Mouse (Mus musculus) liver, embryonic 14.5 days (tissue): ENCODE data around the gene Pim2. TPM values are rescaled to one million over a fixed set of nuclear protein-coding genes. Genes with fewer than 3 reads are reported as not detected.

Experiments used
- ATAC-seq: fragments of 200-750 bp; cut with Nextera tagmentation; 2 replicates; pipeline ENCODE4 v1.8.0; 2017; ENCODE audit warnings: moderate number of reproducible peaks, mild to moderate bottlenecking, moderate library complexity; ENCODE audit not compliant: insufficient read depth
- DNase-seq, 3 experiments: peaks; one replicate each; pipeline ENCODE4 v3.0.0-alpha.2; 2012 to 2013; ENCODE audit warnings: low read depth in 3 of 3, low spot score in 3 of 3
- H3K27ac ChIP-seq: fragments of 300-500 bp; sonication (generic); 2 replicates; pipeline ENCODE4 v1.5.1; 2014; ENCODE audit warnings: moderate library complexity, mild to moderate bottlenecking, control low read depth, inconsistent platforms
- H3K27me3 ChIP-seq: fragments of 300-500 bp; sonication (generic); 2 replicates; pipeline ENCODE4 v1.6.1; 2014; ENCODE audit warnings: mild to moderate bottlenecking, low read length, moderate library complexity; ENCODE audit not compliant: control insufficient read depth, insufficient read depth
- H3K36me3 ChIP-seq: fragments of 300-500 bp; sonication (generic); replicated peaks from 2 replicates; pipeline ENCODE4 v1.6.1; 2014; ENCODE audit warnings: low read depth; ENCODE audit not compliant: control insufficient read depth, insufficient read depth
- H3K4me1 ChIP-seq, 2 experiments: fragments of 200-500 bp in 1 of 2; fragments of 300-500 bp in 1 of 2; sonication (generic) in 1 of 2; replicated peaks; 2 replicates each; pipeline ENCODE4 v1.6.1; 2012 to 2014; ENCODE audit warnings: antibody characterized with exemption in 1 of 2, inconsistent platforms in 1 of 2, low read length in 1 of 2; ENCODE audit not compliant: control insufficient read depth in 2 of 2, insufficient read depth in 2 of 2
- H3K4me2 ChIP-seq: fragments of 300-500 bp; sonication (generic); 2 replicates; pipeline ENCODE4 v1.6.1; 2014; ENCODE audit warnings: low read depth, mild to moderate bottlenecking, control low read depth, moderate library complexity
- H3K4me3 ChIP-seq, 2 experiments: fragments of 200-500 bp in 1 of 2; fragments of 300-500 bp in 1 of 2; sonication (generic) in 1 of 2; 2 replicates each; pipeline ENCODE4 v1.5.1; 2012 to 2014; ENCODE audit warnings: low read depth in 2 of 2, low read length in 2 of 2, mild to moderate bottlenecking in 2 of 2, control low read depth in 1 of 2, inconsistent platforms in 1 of 2, moderate library complexity in 1 of 2; ENCODE audit not compliant: insufficient read depth in 1 of 2
- H3K9ac ChIP-seq: fragments of 300-500 bp; sonication (generic); replicated peaks from 2 replicates; pipeline ENCODE4 v1.6.1; 2014; ENCODE audit warnings: mild to moderate bottlenecking, control low read depth, moderate library complexity
- H3K9me3 ChIP-seq: fragments of 300-500 bp; sonication (generic); 2 replicates; pipeline ENCODE4 v1.6.1; 2016; ENCODE audit warnings: low read length, mixed read lengths; ENCODE audit not compliant: control insufficient read depth
- CTCF ChIP-seq: IDR thresholded peaks from 2 replicates; pipeline ENCODE4 v1.5.1; 2016; ENCODE audit warnings: antibody characterized with exemption, low read depth, control low read depth
- EP300 ChIP-seq: IDR thresholded peaks from 2 replicates; pipeline ENCODE4 v1.6.1; 2016; ENCODE audit warnings: antibody characterized with exemption, low read depth
- WGBS: fragments of 180-500 bp; shearing (Covaris S2); extraction: QIAGEN DNeasy Blood & Tissue Kit; methylation state at CpG from one replicate; pipeline ENCODE4 v1.1.7; 2014; ENCODE audit not compliant: insufficient replicate concordance; 5-methylcytosine and 5-hydroxymethylcytosine counted together
- polyA plus RNA-seq, 2 experiments: library from polyadenylated mRNA; depleted of rRNA in 1 of 2; stranded (reverse) in 1 of 2; unstranded in 1 of 2; fragments of >200 nt; fragmentation: Nextera tagmentation in 1 of 2; extraction: Ambion mirVana in 1 of 2; gene quantifications; 2 replicates each; pipeline versions ENCODE4 v1.2.1 to v1.2.3; 2012 to 2014

Gene Pim2
- polyA plus RNA-seq (2012; rRNA removed) (2.8 and 2.9 TPM in 2 replicates), polyA plus RNA-seq (2014; fragmentation: Nextera tagmentation; extraction: Ambion mirVana) (2.3 and 2.4 TPM in 2 replicates)

DNA sequence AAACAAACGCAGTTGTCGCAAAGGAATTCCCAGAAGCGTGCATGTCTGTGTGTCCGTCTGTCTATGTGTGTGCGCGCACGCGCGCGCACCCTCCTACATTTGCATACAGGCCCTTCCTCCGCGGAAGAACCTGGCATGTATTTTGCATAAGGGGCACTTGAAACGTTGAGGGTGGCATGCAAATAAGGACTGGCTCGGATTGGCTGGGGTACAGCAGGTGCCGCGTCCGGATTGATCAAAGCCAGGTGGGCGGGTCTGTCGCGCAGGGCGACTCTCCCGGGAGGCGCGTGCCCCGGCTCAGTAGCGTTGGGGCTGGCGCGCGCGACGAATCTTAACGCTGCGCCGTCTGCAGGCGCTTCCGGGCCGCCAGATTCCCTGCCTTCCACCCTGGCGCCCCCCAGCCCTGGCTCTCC lies at the start of gene Pim2:
Gene Pim2 (plus strand): TSS at position 256 of the 413 bp plus-strand sequence.
- Histone ChIP-seq H3K4me1 (peaks cover 0 to 11% of the 10 kb centered on the region in 2 experiments; a peak in 3 of 4 replicates), H3K27me3 (no peaks in the 10 kb centered on the region), H3K4me3 (peak within 1 kb of the TSS; percentile 53 to 62), H3K9me3 (no peaks in the 10 kb centered on the region), H3K36me3 (peaks cover 12% of the 10 kb centered on the region), H3K4me2 (peak within 1 kb of the TSS; percentile 74), H3K9ac (peak within 1 kb of the TSS; percentile 3; the same call in 1 of the 2 replicates), H3K27ac (no peak within 1 kb of the TSS)
- DNase-seq (peak; percentile 71 to 78 (median 76)), ATAC-seq (peak; percentile 95)
- no peak for TF ChIP-seq EP300
- TF ChIP-seq CTCF: no peak
- 11% methylated on average over 26 of the region's 38 CpGs for WGBS

DNA sequence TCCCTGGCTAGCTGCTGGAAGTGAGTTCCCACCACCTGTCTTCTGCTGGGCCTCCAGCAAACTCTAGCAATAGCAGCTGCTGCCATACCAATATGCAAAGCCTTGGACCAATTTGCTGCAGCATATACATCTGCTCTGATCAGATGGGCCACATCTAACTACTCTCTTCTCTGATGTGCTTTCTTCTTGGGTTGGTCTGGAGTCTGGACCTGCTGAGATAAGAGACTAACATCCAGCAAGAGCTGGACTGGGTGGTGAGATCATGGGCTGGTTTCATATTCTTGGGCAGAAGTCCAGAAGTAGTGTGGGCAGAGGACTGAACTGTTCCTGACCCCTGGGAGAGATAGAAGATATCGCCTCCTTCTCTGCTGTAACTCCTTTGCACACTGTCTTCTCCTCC lies 40.9 kb upstream of the Pim2 start:
- TF ChIP-seq CTCF (no peak), EP300 (peak; percentile 76)
- Histone ChIP-seq H3K27me3 (no peaks in the 10 kb centered on the region), H3K4me1 (peaks cover 33 to 53% of the 10 kb centered on the region in 2 experiments), H3K9me3 (no peaks in the 10 kb centered on the region), H3K4me3 (no peak overlapping the region; a peak in 1 of 4 replicates), H3K4me2 (peak overlapping the region; percentile 53), H3K9ac (peak overlapping the region; percentile 49), H3K27ac (peak overlapping the region; percentile 94), H3K36me3 (no peaks in the 10 kb centered on the region)
- DNase-seq: peak; percentile 58 to 65 (median 58)
- 33% methylated on average over 1 of the region's 1 CpGs for WGBS
- peak; percentile 54 for ATAC-seq

DNA sequence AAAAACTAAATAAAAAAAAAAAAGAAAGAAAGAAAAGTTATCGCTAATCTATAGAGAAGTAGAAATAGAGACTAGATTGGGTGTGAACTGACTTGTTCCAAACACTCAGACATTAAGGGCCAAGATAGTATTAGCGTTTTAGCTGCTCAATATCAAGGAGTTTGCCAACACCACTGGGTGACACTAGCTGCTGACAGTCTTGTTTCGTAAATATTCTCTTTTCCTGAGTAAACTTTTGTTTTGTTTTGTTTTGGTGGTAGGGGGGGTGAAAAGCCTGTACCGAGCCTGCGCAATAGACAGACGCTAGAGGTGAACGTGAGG lies 37.3 kb upstream of the Pim2 start:
- Histone ChIP-seq H3K27ac (peak overlapping the region; percentile 84), H3K4me1 (peaks cover 29 to 43% of the 10 kb centered on the region in 2 experiments), H3K9me3 (no peaks in the 10 kb centered on the region), H3K4me2 (peak overlapping the region; percentile 73), H3K36me3 (peaks cover 3% of the 10 kb centered on the region; the same call in 1 of the 2 replicates), H3K27me3 (no peaks in the 10 kb centered on the region), H3K4me3 (peak overlapping the region; percentile 80 to 88), H3K9ac (peak overlapping the region; percentile 54)
- DNase-seq (no peak), ATAC-seq (no peak)
- WGBS: 5% methylated on average over 7 of the region's 7 CpGs
- no peak for TF ChIP-seq EP300

DNA sequence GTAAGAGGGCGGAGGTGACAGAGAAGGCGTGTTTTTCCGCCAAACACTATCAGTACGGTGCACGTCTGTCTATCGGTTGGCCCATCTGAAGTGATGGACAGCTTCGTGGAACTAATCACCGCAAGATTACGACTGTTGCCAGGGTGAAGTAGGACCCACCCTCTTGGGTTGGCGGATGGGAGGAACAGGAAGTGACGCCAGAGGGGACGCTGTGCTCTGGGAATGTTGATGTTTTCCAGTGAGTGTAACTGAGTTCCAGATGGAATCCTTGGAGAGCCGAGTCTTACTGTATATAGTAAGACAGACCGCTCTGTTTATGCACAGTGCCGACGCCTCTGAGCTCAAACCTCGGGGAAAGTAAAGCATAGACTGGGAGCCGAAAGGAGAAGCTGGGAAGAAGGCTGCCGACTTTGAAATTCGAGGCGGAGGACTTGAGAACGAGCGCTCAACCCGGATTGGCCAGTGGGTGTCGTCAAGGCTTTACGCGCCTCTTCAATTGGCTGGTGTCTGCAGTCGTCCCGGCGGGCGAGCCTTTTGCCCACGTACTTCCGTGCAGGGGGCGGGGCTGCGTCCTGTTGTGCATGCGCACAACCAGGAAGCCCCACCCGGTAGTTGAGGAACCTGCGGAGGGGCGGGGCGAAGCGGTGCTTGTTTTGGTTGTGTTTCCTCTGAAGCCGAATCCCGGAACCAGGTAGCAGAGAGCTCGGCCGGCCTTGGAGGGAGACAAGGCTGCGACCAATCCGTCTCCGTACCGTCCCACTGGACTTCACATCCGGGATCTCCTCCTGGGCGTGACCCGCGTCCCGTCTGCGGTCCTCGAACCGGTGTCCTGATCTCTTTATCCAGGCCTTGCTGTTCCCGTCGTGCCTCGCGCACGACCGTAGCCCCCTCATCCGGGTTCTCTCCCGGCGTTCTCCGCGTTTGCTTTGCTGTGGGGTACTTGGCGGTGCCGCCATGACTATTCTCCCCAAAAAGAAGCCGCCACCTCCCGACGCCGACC lies 36.6 kb upstream of the Pim2 start, which contains the start of gene Otud5:
Gene Otud5 (plus strand): TSS at position 202 of the 1,000 bp plus-strand sequence.
- DNase-seq: peak; percentile 92 to 94 (median 94)
- peak; percentile 89 for ATAC-seq

DNA sequence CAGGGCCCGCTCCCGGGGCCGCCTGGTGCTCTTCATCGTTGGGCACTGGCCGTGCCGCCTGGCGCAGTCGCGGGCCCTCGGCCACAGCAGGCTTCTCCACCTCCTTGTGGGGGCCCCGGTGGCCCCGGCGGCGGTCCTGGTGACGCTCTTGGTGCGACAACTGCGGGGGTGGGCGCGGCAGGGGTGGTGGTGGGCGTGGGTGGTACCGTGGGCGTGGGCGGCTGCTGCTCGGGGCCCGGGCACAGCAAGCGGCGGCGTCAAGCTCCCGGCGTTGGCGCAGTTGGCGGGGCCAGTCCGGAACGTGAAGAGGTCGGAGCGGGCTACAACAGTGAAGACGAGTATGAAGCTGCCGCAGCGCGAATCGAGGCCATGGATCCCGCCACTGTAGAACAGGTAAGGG lies 35.7 kb upstream of the Pim2 start:
- H3K9me3 ChIP-seq: no peaks in the 10 kb centered on the region
- peak in 1 of 3 experiments; percentile 14 for DNase-seq
- peaks cover 16 to 29% of the 10 kb centered on the region in 2 experiments for H3K4me1 ChIP-seq
- peak overlapping the region; percentile 71 to 80 for H3K4me3 ChIP-seq
- H3K27me3 ChIP-seq: no peaks in the 10 kb centered on the region
- TF ChIP-seq CTCF: no peak
- TF ChIP-seq EP300: no peak
- ATAC-seq: no peak
- peak overlapping the region; percentile 95 for H3K27ac ChIP-seq
- peak overlapping the region; percentile 89 for H3K9ac ChIP-seq
- H3K4me2 ChIP-seq: peak overlapping the region; percentile 74
- WGBS: 13% methylated on average over 41 of the region's 42 CpGs
- H3K36me3 ChIP-seq: peaks cover 3% of the 10 kb centered on the region; the same call in 1 of the 2 replicates

More for the DNA sequence above, 36.6 kb upstream of the Pim2 start, which contains the start of gene Otud5:
- Histone ChIP-seq H3K4me3 (peak within 1 kb of the TSS; percentile 80 to 88), H3K36me3 (peaks cover 3% of the 10 kb centered on the region; the same call in 1 of the 2 replicates), H3K4me2 (peak within 1 kb of the TSS; percentile 74), H3K9ac (peak within 1 kb of the TSS; percentile 89), H3K9me3 (no peaks in the 10 kb centered on the region), H3K27ac (peak within 1 kb of the TSS; percentile 95), H3K4me1 (peaks cover 22 to 37% of the 10 kb centered on the region in 2 experiments), H3K27me3 (no peaks in the 10 kb centered on the region)
- TF ChIP-seq CTCF: no peak
- peak; percentile 71 for TF ChIP-seq EP300
- 10% methylated on average over 74 of the region's 74 CpGs for WGBS
